Mouse (Mus musculus) olfactory bulb, adult 2 months (tissue): Measurements from ENCODE around the gene Aplp1.

Experiments used
- CTCF ChIP-seq: fragments of 200-500 bp; IDR thresholded peaks from 2 replicates; pipeline ENCODE4 v1.5.1; 2012; ENCODE audit warnings: low read depth, mild to moderate bottlenecking, low read length, moderate library complexity; ENCODE audit not compliant: insufficient read depth
- POLR2A ChIP-seq: fragments of 200-500 bp; IDR thresholded peaks from 2 replicates; pipeline ENCODE4 v1.6.1; 2012; ENCODE audit warnings: mild to moderate bottlenecking, low read depth, low read length, moderate library complexity; ENCODE audit not compliant: insufficient read depth

- no peak for TF ChIP-seq CTCF
- TF ChIP-seq POLR2A = no peak
Observed at GRCm38 (mm10) chr7:30430191-30430590, 15.1 kb downstream of the Aplp1 start.
